Mouse (Mus musculus): ENCODE data around the gene Tomt.
A peak's percentile ranks its signal among the peaks of the same experiment; 100 is the strongest.

Tomt gene

DNA sequence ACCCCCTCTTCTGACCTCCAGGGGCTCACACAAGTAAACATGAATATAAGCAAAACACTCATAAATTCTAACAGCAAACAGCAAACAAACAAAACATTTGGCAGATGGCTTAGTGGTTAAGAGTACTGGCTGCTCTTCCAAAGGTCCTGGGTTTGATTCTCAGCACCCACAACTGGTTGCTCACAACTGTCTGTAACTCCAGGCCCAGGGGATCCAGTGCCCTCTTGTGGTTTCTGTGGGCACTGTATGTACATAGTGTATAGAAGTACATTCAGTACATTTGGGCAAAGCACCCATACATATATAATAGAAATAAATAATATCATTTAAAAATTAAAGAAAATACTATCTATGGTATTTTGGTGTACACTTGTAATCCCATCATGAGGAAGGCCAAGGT lies 3.3 kb downstream of the Tomt start:
- peak; percentile 39 for DNase-seq (ENCODE audit: low read depth, low spot score)

DNA sequence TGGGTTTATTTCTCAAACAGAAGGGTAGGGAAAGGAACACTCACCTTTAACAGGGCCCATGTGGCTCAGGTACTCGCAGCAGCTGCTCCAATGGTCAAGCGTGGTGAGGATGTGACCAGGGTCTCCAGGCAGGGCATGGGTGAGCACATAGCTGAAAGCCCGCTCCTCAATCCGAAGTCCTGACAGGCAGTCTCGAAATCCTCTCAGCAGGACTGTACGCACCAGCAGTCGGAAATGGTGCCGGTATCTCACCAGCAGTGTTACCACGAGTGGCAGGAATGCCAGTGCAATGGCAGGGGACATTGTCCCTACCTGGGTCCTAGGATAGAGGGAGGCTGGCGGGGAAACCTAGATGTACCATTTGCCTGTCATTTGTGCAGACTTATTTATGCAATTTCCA lies 4.2 kb downstream of the Tomt start:
- no peak for DNase-seq (ENCODE audit: low read depth, low spot score)

DNA sequence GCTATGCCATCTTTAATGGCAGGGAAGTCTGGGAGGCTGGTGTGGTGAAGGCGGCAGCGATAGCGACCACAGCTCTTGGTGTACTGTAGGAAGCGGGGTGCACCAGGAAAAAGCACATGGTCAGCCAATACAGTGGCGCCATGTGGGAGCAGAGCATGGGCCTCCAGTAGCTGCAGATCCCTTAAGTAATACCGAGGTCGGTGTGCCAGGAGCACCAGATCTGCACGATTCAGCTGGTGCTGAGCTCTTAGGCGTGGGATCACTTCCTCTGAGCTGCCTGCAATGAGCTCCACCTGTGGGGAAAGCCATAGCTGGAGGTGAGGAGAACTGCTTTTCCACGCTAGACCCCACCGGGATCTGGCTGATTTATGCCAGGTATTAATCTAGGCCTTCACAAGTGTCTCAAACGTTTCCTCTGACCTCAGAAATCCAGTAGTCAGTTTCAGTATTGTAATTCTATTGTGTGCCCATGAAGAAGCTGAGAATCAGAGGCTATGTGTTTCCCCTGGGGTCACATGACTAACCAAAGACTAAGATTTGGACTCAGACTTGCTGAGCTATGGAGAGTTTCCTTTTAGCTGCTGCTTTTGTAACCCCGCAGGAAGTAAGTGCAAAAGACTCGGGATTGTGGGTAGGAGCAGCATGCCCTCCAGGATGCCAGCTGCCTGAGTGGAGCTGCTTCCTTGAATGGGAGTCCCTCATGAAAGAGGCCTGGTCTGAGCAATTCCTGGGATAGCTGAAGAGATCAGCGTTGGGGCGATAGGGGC lies 5.6 kb downstream of the Tomt start:
- DNase-seq (ENCODE audit: low read depth, low spot score): no peak

DNA sequence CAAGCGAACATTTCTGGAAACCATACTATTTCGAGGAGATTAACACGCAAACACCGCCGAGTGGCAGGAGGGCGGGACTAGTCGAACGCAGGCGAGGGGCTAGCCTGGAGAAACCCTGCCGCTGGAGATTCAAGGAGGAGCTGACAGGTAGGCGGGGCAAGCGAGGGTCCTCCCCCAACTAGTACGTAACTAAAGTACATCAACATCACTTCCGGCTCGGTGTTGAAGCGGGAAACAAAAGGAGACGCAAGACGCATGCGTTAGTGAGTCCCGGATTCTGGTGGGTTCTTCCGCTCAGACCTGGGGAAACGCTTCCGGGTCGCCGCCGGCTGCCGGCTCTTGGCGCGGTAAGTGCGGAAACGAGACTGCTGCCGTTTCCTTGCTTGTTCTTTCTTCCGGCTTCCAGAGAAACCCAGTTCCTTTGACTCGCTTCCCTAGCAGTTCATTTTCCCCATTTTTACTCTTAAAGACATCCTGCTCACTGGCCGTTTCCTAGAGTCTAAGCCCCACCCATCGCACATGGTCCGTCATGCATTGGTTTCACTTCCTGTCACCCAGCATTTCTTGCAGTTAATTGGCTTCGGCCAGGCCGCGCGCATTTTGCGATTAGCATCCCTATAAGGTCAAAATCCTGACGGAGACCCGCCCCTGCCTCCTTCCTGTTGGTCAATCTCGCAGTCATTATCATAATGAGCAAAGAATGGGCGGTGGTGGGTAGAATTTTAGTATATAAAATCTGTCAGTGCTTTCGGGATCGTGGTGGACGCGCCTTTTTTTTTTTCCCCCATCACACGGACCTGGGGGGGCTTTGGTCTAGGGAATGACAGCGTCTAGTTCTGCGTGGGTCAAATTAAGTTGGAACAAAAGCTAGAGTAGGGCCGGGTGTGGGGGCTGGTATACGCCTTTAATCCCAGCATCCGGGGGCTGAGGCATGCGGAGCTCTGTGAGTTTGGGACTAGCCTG lies 9.8 kb downstream of the Tomt start:
- DNase-seq (ENCODE audit: low read depth, low spot score): peak; percentile 100

DNA sequence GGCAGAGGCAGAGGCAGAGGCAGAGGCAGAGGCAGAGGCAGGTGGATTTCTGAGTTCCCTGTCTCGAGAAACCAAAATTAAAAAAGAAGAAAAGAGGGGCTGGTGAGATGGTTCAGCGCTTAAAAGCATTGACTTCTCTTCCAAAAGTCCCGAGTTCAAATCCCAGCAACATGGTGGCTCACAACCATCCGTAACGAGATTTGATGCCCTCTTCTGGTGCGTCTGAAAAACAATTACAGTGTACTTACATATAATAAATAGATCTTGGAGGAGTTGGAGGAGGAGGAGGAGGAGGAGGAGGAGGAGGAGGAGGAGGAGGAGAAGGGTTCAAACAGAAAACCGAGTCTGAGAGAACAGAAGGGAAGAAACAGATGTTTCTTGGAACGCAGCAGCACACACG lies 10.5 kb downstream of the Tomt start:
- no peak for DNase-seq (ENCODE audit: low read depth, low spot score)

DNA sequence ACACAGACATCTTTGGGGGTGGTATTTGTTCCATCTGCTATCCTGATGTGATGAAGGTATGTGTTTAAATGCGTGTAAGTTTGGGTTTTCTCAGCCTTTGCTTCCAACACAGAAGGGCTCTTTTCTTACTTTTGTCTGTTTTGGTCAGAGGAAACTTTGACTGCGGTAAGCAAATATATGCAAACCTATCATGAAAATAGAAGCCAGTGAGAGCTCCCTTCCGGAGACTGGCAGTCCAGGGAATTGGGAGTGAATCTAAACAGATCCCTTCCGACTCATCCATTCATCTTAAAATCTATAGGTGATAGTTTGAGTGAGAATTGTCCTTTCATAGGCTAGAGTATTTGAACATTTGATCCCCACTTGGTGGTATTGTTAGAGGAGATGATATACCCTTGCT lies 17.7 kb downstream of the Tomt start:
- no peak for DNase-seq (ENCODE audit: low read depth, low spot score)

DNA sequence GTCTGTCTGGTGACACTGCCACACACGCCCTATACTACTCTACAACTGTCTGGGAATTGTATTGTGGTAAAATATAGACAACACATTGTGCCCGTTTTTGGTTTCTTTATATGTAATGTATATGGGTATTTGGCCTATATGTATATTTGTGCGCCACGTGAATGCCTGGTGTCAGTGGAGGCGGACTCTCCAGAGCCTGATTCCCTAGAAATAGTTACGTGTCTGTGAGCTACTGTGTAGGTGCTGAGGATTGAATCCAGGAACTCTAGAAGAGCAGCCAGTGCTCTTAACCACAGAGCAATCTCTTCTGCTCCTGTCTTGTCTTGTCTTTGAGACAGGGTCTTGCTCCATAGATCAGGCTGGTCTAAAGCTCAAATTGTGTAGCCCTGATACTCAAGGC lies 19.9 kb downstream of the Tomt start:
- no peak for DNase-seq (ENCODE audit: low read depth, low spot score)

DNA sequence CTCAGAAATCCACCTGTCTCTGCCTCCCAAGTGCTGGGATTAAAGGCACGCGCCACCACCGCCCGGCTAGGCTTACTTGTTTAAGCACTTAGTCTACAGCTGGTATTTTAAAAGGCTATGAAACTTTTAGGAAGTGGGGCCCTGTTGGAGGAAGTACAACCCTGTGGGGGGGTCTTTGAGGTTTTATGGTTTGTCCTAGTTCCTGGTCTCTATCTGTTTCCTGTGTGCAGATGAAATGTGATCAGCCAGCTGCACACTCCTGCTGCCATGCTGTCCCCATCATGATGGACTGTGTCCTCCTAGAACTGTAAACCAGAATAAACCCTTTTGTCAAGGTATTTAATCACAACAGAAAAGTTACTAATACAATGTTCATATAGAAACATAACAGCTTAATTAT lies 22.0 kb downstream of the Tomt start:
- DNase-seq (ENCODE audit: low read depth, low spot score): no peak

DNA sequence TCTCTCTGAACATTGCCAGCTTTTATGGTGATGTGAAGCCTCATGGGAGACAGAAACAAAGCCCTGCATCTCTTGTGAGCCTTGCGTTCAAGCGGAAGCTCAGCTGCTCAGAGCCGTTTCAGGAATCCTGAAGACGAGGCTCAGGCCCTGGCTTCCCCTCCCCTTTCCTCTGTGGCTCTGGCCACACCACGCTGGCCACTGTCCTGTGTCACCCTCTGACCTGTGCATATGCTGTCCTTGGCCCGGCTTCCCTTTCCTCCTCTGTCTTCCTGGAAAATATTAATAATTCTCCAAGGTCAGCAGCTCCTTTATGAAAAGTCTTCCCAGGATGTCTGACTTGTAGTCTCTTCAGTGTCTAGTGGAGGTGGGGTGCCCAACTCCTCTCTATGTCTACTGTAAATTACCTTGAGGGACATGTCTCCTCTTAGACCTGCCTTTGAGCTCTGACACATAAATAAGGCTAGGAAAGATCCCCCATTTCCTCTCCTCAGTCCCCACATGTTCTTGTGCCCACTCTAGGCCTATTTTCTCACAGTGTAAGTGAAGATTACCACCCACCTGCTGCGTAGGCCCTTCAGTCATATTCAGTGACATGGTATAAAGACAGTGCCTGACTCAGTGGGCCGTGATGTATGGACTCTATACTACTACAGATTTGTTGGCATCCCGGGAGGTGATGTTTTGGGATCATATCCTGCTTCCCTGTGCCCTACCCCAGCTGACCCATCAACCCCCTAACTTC lies 23.6 kb downstream of the Tomt start:
- DNase-seq (ENCODE audit: low read depth, low spot score): no peak

DNA sequence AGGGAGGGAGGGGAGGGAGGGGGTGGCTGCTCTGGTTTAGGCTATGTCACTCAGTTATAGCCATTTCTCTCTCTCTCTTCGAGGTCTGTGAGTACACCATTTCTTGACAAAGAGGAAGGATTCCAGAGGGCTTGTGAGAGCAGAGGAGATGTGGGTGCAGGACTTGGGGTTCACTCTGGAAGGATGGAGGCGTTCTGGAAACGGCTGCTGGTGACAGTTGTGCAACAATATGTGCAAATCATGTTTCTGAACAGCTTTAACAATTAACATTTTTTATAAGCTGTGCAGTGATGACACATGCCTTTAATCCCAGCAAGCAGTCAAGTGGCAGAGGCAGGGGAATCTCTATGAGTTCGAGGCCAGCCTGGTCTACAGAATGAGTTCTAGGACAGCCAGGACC lies 25.3 kb downstream of the Tomt start:
- DNase-seq (ENCODE audit: low read depth, low spot score): no peak

DNA sequence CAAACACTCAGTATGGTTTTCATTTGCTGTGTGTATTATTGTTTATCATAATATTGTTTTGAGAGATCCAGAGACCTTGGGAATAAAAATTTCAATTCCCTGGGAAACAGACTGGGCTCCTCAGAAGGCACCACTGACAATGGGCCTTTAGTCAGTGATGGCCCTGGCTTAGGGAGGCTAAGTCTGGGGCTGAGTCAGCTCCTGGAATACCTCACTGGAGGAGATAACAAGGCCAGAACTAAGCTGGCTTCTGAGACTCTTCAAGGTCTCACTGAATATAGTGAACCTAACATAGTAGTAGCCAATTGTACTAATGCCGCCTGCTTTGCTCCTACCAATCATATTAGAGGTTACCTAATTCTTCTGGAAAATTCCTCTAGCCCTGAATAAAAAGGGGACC lies 30.2 kb downstream of the Tomt start:
- no peak for DNase-seq (ENCODE audit: low read depth, low spot score)

DNA sequence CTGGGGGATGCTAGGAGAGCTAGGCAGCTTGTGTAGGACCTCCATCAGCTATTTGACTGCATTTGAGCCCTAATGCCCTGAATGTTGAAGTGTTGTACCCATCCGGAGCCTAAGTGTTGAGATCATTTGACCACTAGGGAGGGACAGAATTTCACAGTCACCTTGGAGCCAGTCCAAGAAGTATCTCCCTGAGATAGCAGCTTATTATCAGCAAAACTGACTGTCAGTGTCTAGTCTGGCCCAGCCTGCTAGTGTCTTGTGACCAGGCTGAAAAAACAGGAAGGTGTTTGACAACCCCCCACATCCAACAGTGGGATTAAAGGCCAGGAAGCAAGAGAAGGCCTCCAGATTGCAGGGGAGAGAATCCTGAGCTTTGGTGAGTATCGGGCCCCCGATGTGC lies 34.9 kb downstream of the Tomt start:
- no peak for DNase-seq (ENCODE audit: low read depth, low spot score)

DNA sequence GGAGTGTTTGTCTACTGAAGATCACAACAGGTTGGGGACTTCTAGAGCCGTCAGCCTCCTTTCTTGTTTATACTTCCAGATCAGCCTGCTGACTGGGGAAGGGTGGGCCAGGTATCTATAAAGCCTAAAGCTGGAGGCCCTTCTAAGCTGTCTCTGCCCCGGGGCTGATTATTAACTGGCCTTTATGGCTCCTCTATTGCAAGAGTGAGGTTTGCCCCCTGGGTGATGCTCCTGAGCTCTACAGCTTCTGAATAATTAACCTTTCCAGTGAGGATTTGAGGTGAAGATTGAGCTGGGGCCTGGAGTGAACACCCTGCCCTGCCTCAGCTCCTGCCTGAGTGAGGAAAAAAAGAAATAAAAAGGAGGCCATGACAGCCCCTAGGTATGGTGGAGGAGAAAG lies 35.5 kb downstream of the Tomt start, which contains the start of gene Folr1:
Folr1 (minus strand) TSS at position 160 of the 400 bp plus-strand sequence.
- no peak for DNase-seq (ENCODE audit: low read depth, low spot score)

DNA sequence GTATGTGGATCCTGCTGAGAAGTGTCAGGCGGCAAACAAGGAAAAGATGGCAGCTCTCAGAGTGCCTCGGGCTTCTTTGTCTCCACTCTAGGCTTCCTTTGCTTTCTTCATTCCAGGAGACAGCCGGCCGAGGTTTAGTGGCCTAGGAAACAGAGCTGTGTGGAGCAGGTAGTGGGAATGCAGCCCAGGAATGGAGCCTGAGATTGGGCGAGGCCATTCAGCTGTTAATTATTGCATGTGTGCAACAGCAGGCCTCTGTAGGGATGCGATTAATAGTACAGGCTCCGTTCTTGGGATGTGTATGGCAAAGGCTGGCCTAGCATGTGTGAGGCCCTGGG lies 37.0 kb downstream of the Tomt start:
- peak; percentile 54 for DNase-seq (ENCODE audit: low read depth, low spot score)

DNA sequence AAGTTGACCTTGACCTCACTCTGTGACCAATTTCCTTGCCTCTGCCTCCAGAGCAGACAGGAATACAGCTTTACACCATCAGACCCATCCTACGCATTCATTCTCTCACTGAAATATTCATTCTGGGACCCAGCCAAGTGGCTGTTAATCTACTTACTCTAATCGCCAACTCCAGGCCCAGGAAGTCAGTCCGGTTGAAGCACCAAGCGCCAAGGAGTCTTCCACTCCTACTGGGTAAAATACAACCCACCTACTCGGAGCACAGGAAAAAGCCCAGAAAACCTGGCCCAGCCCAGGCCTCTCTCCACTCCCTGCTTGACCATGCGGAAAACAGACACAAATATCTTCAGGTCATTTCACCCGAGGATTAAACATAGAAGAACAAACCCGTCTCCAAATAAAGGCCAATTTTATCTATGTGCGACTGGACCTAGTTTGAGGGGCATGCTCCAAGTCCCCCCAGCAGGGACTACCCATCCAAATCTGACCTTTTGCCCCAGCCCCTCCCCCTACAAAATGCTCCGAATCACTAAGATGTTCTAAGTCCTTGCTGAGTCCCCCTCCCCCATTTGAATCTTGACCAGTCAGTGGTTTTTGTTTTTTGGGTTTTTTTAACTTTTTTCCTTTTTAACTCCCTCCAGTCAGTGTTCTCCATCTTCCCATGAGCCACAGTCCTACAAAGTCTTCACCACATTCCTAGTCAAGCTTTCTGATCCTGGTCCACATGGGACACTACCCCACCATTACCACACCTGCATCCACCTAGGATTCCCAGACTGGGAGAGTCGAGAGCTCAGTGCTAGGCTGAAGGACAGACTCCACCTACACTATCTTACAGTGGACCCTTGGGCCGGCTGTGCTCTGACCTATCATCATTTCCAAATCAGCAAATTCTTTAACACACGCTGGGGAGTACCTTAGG lies 37.7 kb downstream of the Tomt start:
- peak; percentile 64 for DNase-seq (ENCODE audit: low read depth, low spot score)

DNA sequence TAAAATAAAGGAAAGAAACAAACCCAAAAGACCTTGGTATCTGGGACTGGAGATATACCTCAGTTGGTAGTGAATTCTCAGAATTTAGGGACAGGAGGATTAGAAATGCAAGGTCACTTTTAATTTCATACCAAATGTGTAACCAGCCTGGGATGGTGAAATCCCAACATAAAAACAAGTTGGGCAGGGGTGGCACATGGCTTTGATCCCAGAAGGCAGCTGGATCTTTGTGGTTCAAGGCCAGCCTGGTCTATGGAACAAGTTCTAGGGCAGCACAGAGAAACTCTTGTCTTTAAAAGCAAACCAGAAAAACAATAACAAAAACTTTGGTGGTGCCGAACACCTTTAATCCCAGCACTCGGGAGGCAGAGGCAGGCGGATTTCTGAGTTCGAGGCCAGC lies 38.7 kb downstream of the Tomt start:
- DNase-seq (ENCODE audit: low read depth, low spot score): no peak

DNA sequence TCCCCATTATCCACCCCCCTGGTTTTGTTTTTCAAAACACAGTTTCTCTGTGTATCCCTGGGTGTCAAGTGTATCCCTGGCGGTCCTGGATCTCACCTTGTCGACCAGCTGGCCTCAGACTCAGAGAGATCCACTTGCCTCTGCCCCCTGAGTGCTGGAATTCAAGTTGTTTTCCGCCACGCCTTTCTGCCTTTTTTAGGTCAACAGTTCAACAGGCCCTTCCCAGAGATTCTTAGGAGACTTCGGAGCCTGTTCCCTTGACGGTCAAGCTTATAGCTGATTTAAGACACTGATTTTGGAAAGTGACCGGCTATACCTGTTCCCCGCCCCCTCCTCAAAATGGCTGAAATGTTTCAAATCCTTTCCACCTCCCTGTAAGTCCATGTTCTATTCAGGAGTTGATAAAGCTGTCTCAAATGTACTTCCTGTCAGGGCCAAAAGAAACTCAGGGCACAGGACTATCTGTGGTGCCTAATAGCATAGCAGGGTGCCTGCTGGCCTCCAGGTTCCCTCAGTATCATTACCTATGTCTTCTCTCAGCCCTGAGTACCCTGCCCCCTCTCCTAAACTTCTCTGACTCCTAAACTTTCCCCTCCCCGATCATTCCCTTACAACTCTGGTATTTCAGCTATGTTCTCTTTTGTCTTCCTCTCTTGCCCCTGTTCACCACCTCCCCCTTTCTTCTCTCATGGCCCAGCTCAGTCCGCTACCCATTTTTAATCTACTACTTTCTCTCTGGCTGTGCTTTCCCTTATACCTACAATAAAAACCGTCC lies 39.5 kb downstream of the Tomt start:
- DNase-seq (ENCODE audit: low read depth, low spot score): peak; percentile 82

DNA sequence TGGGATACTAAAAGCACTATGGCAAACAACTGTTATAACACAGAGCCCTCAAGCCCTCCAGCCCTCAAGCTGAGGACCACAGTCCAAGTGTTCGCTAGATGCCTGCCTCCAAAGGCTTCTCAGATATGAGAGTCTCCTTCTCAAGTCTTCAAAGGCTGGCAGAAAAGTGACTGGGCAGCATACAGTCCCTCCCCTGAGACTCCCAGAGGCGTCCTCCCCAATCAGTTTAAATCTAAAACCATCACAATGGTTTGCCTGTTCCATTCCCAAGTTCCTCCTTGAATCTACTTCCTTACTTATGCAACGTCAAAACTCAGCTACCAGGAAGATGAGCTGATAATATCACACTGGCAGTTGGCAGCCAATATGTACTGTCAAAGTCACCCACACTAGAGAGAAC lies 42.7 kb downstream of the Tomt start, which contains the start of gene Anapc15:
Anapc15 (plus strand) TSS at position 301 of the 400 bp plus-strand sequence.
- DNase-seq (ENCODE audit: low read depth, low spot score): no peak

DNA sequence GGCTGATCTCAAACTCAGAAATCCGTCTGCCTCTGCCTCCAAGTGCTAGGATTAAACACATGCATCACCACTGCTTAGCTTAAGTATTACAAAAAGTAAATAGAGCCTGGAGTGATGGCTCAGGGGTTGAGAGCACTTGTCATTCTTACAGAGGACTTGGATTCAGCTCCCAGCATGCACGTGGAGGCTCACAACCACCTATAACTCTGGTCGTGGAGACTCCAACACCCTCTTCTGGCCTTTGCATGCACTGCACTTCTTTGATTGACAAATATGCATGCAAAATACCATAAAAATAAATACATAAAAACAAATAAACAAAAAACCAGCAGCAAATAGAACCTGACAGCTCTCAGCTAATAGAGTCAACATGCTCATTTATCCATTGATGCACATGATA lies 43.9 kb downstream of the Tomt start:
- peak; percentile 47 for DNase-seq (ENCODE audit: low read depth, low spot score)

DNA sequence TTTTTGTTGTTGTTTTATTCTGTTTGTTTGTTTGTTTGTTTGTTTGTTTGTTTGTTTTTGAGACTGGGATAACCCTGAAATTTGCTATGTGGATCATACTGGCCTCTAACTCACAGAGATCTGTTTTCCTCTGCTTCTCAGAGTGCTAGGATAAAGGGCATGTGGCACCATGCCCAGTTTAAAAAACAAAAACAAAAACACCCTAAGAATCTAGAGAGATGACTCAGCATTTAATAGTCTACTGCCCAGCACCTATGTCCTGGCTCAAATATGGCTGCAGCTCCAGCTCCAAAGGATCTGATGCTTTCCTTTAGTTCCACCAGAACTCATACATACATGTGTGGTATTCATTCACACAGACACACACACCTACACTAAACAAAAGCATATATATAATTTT lies 45.2 kb downstream of the Tomt start:
- no peak for DNase-seq (ENCODE audit: low read depth, low spot score)

All from ES-CJ7 (cell line).